Mouse (Mus musculus) kidney, postnatal 10 days (tissue): ENCODE results near the gene Btn1a1.

Experiments
- DNase-seq: peaks from one replicate; pipeline ENCODE4 v3.0.0; 2021; ENCODE audit warnings: mixed read lengths

Btn1a1 gene

DNA sequence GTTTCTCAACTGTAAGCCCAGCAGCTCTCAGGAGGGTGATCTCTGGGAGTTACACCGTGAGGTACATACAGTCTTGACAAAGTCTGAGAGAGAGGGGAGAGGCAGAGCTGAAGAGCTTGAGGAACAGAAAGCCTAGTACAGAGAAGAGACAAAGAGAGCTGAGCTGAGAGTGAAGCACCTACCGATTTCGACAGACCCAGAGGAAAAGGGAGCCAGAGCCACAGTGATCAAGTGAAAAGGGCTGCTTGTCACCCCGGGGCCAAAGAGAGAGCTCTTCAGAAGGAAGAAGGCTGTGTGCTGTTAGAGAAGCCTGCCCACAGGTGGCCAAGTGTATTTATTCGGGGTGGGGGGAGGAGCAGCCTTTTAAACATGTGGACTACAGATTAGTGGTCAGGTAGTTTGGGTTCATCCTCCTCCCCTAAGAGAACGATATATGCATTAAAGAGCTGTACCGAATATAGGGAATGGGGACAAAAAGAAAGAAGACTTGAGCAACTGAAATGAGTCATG is at the start of gene Btn1a1:
TSS of gene Btn1a1 (minus strand) at position 302 of the 510 bp plus-strand sequence.
- DNase-seq, result no peak

DNA sequence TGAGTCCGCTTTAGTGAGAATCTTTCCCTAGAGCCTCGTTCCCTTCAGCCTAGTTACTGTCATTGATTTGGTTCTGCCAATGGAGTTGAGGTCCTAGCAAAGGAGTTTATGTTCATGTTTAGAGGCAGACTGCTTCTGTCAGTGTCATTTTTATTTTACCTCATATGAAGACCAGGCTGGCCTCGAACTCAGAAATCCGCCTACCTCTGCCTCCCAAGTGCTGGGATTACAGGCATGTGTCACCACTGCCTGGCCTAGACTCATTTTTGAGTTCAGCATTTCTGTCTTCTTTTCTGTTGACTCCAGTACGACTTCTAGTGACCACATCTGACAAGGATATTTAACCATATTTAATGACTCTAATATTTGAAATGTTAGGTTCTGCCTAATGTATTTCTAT is 49.6 kb upstream of the Btn1a1 start:
- DNase-seq, result no peak

DNA sequence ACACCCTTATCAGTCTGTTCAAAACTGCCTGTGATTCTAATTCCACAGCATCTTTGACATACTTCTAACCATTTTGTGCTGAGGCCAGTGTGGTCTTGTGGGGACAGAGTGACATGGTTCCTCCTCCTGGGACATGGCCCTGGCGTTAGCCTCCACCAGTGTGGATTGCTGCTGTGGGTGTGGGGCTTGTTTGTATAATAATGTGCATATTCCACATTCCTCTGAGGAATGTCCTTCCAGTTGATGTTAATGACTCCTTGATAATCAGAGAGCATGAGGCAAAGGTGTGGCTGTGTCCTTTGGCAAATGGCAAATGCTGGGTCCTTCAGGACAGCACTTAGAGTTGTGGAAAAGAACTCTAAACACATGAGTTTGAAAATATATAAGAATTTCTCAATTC is 47.8 kb upstream of the Btn1a1 start:
- no peak for DNase-seq

DNA sequence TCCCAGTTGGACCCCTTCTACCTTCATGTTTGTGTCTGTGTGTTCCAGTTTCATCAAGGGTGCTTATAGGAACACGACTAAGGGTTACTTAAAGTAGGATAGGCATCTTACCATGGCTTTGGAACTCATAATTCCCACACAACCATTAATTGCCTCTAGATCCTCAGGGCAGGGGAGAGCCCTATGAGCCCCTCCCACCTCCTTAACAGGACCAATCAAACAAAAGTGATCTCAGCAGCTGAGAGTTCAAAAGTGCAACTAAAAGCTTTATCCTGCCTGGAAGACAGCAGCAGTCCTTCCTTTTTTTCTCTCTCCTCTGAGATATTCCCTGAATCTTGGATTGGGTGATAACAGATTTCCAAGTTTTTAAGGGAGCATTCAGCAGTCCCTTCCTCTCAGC is 44.4 kb upstream of the Btn1a1 start:
- no peak for DNase-seq

DNA sequence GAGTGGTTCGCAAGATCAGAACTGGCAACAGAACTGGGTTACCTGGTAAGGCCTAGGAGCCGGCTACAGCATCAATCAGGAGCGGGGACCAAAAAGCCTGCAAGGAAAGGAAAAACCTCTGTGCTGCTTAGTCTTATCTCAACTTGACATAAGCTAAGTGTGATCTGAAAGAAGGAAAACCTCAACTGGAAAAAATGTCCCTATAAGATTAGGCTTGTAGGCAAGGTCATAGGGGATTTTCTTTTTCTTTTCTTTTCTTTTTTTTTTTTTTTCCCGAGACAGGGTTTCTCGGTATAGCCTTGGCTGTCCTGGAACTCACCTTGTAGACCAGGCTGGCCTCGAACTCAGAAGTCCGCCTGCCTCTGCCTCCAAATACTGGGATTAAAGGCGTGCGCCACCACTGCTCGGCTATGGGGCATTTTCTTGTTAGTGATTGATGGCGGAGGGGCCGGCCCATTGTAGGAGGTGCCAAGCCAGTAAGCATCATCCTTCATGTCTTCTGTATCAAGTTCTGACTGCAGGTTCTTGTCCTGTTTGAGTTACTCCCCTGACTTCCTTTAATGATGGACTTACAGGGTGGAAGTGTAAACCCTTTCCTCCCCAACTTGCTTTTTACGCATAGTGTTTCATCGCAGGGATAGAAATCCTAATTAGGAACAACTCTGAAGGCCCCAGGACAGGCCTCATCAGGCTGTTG is 41.3 kb upstream of the Btn1a1 start:
- DNase-seq, result no peak

DNA sequence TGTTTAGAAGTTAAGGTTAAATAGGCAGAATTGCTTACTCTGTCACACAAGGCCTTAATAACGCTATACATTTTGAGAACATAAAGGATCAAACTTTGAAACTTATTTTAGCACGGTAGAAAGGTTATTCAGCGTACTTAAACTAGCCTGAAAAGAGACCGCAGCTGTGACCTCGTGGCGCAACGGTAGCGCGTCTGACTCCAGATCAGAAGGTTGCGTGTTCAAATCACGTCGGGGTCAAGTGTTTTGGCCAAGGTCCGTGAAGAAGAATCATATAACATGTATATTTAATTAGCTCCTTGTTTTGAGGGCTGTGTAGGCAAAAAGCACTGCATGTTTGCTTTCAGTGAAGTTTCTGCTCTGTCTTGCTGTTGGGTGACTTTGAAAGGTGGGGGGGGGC is 40.6 kb upstream of the Btn1a1 start:
- DNase-seq, result peak; percentile 24

DNA sequence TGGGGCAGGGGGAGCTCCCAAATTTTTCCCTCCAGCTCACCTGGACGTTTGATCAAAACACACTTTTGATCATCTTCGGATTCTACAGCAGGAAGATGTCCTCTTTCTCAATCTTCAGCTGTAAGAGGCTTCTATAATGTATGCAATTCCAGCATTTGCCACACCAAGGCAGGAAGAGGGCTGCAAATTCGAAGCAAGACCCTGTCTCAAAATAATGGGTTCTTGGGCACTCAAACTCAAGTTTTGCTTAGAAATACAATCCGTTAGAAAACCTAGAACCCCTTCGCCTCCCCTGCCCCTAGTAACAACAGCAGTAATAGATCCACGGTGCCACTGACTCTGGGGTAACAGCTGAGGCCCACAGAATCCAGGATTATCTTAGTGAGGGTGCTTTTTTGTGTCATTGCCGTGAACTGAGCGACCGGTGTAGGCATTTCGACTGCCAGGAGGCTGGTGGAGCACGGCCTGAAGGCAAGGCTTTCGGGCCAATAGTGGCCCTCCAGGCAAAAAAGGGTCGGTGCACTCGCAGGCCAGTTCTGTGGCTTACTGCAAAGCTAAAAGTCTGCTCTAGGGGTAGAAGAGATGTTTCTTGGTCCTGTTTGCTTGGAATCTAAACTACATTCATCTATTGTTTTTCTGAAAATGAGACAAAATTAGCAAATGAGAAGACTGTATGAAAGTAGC is 40.1 kb upstream of the Btn1a1 start:
- no peak for DNase-seq

DNA sequence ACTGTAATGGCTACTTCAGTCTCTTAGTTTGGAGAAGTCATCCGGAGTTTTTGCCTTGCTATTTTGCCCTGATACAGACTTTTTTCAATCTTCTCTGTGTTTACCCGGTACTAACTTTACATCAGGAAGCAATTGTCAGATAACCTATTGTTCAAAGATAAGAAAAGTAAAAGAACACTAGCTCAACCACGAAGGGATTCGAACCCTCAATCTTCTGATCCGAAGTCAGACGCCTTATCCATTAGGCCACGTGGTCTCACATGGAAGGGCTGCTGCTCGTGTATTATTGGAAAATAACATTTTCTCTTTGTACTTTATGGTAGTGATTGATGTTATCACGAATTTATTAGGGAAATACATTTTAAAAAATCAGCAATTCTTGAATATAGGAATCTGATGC is 38.1 kb upstream of the Btn1a1 start:
- peak; percentile 33 for DNase-seq

DNA sequence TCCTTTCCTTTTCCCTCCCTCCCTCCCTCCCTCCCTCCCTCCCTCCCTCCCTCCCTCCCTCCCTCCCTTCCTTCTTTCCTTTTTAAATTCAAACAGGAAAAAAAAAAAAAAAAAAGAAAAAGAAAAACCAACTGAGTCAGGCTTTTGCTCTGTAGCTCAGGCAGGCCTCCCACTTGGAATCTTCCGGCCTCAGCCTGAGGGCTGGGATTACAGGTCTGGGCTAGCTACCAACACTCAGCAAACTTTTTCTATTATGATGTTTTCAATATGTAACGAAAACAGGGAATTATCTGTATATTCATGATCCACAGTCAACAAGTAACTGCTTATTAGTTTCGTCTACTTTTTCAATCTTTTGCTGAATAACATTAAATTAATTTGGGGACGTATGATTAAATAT is 37.2 kb upstream of the Btn1a1 start:
- no peak for DNase-seq

DNA sequence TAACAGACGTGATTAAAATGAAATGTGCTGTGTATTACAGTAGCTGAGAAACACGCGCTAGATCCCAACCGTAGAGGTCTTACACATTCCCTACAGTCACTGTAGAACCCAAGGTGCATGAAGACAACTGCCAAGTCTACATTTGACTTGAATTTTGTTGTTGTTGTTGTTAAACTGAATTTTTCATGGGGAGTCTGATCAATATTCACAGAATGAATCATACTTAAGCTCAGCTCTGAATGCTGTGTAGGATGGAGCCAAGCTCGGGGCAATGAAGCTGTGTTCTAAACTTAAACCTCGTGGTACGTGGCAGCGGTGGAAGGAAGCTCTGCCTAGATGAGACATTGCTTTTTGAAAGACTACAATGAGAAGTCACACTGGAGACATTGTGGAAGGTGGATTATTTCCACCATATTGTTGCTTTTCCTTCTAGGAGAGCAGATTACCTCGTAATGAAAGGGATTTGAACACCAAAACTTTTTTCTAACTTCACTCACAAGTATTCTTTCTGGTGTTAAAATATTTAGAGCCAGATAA is 36.4 kb upstream of the Btn1a1 start:
- DNase-seq, result no peak

DNA sequence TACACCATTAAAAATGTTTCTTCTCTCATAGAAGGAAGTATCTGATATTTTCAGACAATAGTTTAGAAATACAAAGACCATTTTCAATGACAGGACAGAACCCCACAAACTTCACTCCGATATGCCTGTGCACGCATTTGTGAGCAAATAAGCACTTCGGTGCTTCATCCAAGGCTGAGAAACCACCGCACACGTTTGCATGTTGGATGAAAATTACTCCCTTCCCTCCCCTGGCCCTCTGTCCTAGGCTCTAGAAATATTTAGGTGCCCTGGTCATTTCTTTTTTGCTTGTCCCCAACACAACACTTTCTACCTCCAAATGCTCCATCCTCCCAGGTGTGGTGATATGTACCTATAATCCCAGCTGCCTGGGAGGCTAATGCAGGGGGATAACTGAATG is 35.8 kb upstream of the Btn1a1 start:
- DNase-seq, result no peak

DNA sequence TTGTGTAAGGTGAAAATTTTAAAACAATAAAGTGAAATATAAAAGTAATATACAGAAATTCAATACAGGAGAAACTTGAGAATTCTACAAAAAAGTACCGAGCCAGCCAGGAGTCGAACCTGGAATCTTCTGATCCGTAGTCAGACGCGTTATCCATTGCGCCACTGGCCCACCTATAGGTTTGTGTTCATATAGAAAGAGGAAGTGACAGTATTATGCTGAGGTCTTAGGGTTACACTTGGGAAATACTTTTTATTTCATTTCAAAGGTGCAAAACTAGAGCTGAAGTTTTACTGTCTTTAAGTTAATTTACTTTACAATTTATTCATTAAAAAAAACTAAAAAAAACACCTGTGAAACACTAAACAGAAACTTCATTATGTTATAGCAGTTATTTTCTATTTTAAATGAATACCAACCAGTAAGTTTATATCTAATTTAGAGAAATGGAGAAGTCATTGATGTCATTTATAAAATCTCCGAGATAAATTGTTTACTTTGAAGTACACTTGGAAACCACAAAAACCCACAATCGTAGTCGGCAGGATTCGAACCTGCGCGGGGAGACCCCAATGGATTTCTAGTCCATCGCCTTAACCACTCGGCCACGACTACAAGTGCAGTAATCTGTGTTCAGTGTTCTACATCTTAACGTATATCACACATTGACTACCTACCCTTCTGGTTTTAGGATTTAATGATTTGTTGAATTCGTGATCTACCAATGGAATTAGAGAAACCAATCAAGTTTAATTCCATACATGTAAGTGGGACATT is 34.9 kb upstream of the Btn1a1 start:
- DNase-seq, result peak; percentile 54

DNA sequence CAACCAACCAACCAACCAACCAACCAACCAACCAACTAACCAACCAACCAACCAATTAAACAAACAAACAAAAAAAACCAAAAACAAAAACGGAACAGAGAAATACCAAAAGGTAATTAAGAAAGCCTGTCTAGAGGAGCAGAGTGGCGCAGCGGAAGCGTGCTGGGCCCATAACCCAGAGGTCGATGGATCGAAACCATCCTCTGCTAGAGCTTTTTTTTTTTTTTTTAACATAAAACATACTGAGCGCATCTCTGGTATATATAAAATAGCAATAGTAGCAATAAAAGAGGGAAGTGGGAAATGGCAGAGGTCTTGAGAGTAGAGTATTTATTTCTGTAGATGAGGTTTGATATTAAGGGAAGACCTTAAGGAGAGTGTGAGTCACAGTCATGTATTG is 34.2 kb upstream of the Btn1a1 start:
- DNase-seq, result no peak

DNA sequence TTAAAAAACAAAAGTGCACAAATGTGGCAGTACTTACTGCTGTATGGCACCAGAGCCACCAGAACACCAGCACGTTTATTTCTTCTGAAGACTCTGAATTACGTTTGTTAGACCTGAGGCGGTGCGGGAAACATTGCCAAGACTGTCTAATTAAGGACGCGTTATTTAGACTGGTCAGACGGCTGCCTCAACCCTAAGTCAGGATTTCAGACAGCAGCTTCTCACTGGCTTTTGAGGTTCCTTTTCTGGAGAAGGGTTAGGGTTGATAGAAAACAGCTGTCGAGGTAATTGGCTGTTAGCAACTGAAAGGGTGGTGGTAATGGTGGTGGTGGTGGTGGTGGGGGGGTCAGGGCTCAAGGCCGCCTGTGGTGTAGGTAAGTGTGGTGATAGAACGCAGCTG is 33.0 kb upstream of the Btn1a1 start:
- no peak for DNase-seq

DNA sequence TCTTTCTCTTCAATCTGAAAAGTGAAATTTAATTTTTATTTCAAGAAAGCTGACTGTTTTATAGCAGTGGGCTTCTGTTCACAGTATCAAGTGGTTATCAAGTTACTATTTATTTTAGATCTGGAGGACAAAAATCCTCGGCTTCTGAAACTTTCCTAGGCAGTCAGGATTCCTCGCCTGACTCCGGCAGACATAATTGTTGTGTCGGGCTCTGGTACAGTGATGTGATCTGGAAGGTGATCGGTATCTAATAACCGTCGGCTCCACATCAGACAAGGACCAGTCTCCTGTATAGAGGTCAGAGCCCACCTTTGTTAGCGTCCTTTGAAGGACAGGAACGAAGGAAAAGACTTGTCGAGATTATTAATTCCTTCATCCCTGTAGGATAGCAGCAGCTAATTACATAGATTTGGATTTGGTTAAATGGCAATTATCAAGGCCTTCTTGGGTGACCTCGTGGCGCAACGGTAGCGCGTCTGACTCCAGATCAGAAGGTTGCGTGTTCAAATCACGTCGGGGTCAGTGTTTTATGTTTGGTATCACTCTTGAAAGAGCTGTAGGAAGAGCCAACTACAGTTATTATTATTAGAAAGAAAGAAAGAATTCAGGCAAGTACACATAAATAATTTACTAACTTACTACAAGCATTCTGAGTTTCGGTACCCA is 32.1 kb upstream of the Btn1a1 start:
- no peak for DNase-seq

DNA sequence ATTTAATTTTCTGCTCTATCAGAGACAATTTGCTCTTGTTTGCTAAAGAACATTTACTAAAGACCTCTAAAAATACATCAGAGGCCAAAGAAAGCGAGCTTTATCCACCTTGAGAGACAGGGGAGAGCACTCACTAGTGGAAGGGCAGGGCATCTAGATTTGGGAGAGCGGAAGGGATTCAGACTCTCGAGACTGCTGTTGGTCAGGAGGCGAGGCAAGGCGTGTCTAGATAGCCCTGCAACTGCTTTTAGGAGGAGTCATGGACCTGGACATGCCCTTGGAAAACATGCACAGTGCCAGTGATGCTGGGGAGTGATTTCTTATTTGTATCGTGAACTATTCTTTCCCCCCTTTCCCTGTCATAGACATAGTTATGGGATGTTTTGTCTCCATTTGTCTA is 29.8 kb upstream of the Btn1a1 start:
- DNase-seq, result no peak

DNA sequence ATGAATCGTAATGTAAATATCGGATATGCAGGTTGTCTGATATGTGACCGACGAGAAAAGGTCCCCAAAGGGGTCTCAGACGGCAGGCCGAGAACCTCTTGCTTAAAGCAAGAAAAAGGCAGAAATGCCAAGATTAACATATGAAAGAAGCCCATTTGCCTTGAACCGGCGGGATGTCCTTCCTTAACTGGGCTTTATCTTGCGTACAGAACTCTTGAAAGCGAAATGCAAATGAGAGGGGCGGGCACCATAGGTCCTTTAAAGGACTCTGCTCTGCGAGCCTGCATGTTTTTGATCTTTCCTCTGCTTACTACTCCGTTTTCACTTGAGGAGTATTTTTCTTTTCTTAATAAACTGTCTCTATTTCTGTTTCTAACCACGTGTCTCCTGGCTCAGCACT is 26.3 kb upstream of the Btn1a1 start:
- no peak for DNase-seq

DNA sequence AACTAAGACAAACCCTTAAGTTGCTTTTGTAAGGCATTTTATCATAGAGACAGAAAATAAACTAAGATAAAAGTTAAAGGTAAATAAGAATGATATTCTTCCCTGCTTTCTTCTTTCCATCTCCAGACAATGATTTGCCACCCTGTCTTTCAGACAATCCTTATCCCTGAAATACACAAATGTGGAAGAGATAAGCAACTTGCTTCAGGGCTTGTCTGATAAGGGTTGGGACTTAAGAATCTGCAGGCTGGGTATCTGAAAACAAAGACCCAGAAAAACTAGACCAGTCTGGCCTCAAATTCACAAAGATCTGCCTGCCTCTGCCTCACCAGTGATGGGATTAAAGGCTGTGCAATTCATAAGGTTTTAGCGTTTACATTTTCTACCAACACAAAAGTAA is 25.6 kb upstream of the Btn1a1 start:
- DNase-seq, result no peak

DNA sequence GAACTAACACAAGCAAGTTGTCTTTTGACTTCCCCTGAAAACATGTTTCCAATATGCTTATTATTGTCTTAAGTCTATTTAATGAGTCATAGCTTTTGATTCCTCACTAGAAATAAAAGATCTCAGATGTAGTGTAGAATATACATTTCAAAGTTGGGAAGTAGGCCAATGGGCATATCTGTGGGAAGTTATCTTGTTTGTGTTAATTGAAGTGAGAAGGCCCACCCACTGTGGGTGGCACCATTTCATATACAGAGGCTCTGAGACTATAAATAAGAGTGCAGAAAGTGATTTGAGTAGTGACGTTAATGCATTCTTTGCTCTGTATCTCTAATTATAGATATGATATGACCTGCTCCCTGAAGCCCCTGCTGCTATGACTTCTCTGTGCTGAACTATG is 25.2 kb upstream of the Btn1a1 start:
- DNase-seq, result no peak

DNA sequence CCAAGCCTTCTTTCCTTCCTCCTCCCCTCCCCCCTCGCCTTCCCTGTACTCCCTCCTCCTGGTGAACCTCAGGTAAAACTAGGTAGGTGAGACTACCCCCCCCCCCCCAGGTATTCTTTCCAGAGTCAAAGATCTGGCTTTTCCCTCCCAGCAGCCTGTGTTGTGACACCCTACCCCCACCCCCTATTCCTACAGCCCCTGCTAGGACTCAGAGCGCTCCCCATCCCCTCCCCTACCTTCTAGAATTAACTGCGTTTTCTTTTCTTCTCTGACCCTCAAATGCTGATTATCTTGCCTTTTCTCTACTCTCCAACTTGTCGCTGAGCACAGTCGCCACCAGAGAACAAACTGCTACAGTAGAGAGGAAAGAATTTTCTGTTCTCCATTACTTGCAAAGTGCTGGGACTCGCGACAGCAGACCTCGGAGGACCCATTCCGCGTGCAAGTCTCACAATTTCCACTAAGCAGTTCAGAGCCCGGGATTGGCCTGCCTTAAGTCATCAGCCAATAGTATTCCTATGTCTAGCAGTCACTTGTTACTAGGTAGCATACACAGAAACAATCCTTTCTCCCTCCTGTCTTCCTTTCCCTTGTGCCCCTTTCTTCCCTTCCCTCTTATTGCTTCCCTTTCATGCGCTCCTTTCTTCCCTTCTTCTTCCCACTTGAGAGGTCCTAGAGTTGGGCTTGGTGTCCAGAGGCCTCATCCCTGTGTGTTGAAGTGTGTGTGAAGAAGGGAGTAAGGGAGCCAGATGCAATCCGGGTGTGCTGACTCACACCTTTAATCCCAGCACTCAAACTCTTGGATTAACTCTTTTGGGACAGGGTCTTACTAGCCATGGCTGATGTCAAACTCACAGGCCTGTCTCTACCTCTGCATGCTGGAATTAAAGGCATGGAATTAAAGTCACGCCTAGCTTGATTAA is 23.0 kb upstream of the Btn1a1 start, which contains the start of gene Btn2a2:
TSS of gene Btn2a2 (minus strand) at position 458 of the 923 bp plus-strand sequence.
- DNase-seq, result peak; percentile 70

DNA sequence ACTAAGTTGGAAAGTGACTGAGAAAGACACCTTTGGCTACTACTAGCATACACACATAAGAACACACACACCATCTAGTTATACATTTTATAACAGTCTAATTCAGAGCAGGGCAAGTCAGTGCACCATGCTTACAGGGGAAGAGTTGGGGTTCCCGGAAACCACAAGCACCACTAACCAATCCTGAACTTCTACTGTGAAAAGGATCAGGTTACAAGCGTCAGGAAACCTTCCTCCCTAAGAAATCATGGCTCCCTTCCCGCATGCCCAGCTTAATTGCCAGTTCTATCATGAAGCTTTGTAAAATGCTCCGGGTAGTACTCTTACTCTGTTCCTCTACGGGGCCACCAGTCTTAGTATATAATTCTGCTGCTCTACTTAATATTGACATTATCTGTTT is 19.6 kb upstream of the Btn1a1 start:
- DNase-seq, result no peak

DNA sequence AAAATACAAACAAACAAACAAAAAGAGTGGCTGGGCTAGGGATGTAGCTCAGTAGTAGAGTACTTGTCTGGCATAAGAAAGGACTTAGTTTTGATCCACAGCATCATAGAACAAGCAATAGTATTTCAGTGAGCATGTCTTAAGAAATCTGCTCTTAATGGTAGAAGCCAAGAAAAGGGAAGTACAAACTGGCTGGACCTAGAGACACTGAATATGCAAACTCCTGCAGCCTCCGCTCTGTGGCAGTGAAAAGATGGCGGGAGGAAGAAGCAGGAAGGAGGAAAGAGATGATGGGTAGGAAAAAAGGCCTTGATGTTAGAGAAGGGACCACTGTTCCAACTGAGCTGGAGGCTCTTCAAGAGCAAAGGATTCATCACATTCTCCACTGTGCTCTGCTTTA is 17.5 kb upstream of the Btn1a1 start:
- DNase-seq, result no peak
